Mouse (Mus musculus): ENCODE measurements around the gene Rffl.

Rffl gene

DNA sequence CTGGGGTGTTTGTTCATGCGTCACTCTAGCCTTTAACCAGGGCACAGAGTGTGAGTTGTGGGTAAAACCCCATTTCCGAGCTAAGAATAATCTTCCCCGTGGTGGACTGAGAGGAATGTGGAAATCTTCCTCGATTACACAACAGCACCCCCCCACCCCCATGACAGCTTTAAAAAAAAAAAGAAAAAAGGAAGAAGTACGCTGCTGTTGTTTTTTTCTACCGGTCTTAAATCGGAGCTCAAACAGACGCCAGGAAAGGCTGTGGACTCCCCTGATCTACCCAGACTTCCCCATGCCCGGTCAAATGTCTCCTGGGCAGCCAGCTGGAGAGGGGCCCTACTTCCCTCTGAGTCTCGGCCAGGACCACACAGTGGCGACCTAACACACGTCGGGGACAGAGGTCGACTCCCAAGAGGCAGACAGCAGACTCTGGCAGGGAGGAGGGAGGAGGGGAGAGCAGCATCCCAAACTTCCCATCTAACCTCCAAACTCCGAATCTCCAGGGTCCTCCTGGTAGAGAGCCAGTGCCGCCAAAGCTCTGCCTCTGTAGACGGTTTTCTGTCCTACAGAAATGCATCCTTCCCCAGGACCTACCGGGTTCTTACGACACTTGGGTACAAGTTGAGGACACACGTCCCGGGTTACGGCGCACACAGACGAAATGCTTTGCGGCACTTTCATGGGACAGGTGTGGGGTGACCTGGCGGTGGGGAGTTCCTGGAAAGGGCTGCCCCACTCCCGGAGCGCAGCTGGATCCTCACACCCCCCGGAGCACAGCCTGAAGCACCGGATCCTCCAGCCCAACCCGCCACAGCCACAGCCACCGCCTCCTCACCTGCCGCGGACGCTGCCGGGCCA lies 608 bp downstream of the Rffl start:
- peak in 1 of 2 experiments; percentile 44 for DNase-seq

- DNase-seq, result peak in 1 of 2 experiments; percentile 16
These were observed 1.4 kb downstream of the Rffl start for GRCm38 (mm10) chr11:82869506-82870172.

- no peak for DNase-seq
These were observed 3.1 kb downstream of the Rffl start for GRCm38 (mm10) chr11:82867956-82868355.

DNA sequence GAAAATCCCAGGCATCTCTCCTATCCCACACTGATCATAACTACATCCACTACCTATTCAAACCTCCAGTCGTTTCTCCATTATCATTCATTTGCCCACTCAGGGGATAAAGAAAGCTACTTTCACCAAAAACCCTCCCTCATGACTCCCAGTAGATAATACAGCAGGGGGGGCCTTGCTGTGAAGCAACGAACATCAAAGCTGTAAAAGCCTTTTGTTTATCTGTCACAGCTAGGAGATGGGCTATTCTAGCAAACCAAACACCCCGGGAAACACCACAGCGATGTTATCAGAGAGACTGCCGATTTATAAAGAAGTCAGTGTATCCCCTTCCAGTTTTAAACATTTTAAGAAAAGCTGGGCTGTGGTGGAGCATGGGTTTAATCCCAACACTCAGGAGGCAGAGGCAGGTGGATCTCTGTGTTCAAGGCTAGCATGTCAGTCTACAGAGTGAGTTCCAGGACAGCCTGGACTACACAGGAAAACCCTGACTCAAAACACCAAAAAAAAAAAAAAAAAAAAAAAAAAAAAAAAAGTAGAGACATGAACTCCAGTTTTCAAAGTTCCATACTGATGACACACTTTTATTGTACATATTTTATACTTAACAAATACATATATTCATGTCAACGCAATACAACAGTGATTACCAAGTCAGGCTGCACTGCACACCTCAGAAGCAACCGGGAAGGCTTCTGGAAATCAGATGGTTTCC lies 4.0 kb downstream of the Rffl start:
- DNase-seq, result no peak

- no peak for DNase-seq
These were observed 5.1 kb downstream of the Rffl start for GRCm38 (mm10) chr11:82865957-82866356.

- no peak for DNase-seq
These were observed 7.5 kb downstream of the Rffl start for GRCm38 (mm10) chr11:82863488-82863931.

GRCm38 (mm10) chr11:82863059-82863458 lies 8.0 kb downstream of the Rffl start:
- no peak for DNase-seq

DNA sequence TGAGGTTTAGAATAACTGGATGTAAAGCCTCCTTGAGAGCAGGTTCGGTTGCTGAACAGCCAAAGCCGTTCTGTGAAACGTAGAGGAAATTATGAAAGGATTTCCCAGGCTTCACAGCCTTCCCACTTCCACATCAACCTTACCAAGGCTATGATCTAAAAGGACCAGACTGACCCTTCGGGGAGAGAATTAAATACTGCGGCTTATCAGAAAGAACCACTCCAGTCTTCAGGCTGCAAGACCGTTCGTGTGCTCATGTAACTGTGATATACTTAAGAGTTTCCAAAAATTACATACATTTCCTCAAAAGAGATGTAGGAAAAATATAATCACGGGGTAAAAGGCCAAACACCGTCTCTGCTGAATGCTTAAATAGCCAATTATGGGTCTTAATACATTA lies 8.4 kb downstream of the Rffl start:
- no peak for DNase-seq

DNA sequence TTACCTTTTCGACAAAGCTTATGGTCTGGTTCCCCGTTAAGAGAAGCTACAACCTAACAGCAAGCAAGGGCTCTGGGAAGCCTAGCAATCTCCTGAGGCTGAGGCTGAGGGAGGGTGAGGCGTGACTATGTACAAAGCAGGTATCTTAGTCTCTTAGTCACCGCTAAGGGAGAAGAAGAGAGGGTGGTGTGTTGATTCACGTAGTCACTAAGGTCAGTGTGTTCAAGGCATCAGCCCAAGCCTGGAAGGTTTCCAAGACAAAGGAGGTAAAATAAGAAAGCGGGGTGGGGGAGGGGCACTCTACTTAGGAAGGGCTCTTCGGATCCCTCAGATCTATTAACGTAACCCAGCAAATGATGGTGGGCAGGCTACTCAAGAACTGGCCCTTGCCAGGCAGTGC lies 9.5 kb downstream of the Rffl start:
- no peak for DNase-seq

DNA sequence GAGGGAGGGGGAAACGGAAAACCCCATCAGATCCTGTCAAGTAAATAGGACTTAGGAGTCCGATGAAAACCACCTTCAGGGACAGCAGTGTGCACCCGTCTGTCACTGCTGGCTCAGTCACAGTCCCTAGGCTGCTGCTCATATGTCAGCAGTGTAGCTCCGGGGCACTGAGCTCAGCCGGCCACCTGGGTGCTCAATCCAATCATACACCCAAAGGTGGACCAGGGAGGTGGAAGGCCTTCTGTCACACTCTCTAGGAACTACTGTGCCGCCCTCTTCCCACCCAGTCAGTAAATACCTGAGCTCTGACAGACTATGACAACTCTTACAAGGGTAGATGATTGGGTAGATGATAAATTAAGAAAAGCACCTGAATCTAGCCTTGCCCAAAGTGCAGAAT lies 10.3 kb downstream of the Rffl start:
- DNase-seq, result no peak

DNA sequence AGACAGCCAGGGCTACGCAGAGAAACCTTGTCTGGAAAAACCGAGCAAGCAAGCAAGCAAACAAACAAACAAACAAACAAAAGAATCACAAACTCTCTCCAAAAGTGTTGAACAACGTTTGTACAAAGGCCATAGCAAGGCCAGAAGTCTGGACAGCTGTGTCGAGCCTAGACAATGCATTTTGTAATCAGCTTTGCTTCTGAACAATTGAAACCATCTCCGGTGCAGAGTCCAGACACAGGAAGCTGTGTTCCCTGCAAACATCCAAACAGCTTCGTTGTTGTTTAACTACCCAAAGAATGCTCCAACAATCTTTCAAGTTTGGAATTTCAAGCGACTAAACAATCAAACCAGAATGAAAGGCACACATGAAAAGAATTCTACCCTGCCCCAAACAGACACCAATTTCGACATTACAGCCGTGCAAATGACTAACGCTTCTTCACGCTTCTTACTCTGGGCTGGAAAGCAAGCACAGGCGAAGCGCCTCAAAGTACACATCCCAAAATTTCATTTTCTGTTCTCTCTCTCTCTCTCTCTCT lies 13.6 kb downstream of the Rffl start:
- DNase-seq, result no peak

GRCm38 (mm10) chr11:82856032-82856431 lies 15.0 kb downstream of the Rffl start:
- DNase-seq, result peak; percentile 27 to 45

DNA sequence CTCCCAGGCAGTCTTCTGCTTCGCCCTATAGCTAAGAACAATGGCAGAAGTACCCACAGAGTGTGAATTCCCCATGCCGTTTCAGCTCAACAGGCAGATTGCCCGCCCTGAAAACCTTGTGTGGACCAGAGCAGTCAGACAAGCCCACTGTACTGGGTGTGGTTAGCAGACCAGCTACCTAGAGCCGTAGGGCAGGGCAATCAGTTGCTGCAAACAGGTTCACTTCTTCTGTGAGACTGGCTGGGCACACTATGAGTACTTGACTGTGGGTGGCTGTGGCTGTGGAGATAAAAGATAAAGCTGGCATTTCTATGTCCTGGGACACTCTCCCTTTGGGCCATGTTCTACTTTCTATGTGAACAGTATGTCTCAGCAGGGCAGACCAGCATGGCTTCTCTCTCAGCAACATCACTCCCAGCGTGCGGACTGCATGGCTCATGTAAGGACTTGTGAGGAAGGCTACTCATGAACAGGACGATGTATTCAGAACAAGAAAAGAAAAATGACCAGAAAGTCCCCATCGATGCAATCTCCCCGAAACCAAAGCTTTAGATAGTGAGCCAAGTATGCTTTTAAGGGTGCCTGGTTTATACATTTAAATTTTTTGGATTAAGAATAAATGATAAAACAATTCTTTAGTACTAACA lies 15.6 kb downstream of the Rffl start:
- no peak for DNase-seq

- no peak for DNase-seq
These were observed 16.9 kb downstream of the Rffl start for GRCm38 (mm10) chr11:82854111-82854510.

DNA sequence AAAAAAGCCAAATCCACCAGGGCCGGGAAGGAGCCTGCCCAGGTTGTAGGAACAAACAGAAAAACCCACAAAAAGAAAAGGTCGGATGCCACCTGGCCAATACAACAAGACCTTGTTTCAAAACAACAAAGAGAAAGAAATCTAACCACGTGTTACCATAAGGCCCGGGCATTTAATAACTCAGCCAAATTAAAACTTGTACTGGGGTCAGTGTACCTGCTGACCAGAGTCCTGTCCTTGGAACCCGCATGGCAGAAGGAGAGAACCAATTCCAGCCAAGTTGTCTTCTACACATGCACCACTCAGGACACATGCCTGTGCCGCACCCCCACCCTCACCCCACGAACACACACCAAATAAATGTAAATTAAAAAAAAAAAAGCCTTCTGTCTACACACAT lies 18.1 kb downstream of the Rffl start:
- DNase-seq, result no peak

DNA sequence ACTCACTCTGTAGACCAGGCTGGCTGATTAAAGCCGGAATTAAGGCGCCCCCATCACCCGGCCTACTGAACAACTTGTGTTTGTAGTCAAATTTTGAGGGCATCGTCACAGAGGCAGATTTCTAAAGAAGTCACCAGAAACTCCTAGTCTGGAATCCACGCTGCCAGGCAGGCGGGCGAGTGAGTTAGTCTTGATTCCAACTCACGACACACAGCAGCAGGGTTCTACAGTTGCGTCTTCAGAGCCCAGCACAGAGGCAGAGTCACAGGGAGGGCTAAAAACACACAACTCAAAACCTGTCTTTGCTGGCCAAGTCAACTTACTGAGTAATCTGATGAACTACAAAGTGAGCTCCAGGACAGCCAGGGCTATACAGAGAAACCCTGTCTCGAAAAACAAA lies 18.5 kb downstream of the Rffl start:
- no peak for DNase-seq

- no peak for DNase-seq
These were observed 18.9 kb downstream of the Rffl start for GRCm38 (mm10) chr11:82852115-82852514.

GRCm38 (mm10) chr11:82850259-82850658 lies 20.8 kb downstream of the Rffl start:
- no peak for DNase-seq

- DNase-seq, result no peak
These were observed 23.4 kb downstream of the Rffl start for GRCm38 (mm10) chr11:82847571-82848000.

- DNase-seq, result no peak
These were observed 24.1 kb downstream of the Rffl start for GRCm38 (mm10) chr11:82846938-82847337.

- DNase-seq, result peak in 1 of 2 experiments; percentile 8
These were observed 25.0 kb downstream of the Rffl start for GRCm38 (mm10) chr11:82846079-82846436.

- DNase-seq, result peak; percentile 49 to 54
These were observed 25.5 kb downstream of the Rffl start for GRCm38 (mm10) chr11:82845415-82846078.

All from cerebellum, postnatal 10 days (tissue).